23 mouse cellular contexts compared by ENCODE assay signal in the genomic region with DNA sequence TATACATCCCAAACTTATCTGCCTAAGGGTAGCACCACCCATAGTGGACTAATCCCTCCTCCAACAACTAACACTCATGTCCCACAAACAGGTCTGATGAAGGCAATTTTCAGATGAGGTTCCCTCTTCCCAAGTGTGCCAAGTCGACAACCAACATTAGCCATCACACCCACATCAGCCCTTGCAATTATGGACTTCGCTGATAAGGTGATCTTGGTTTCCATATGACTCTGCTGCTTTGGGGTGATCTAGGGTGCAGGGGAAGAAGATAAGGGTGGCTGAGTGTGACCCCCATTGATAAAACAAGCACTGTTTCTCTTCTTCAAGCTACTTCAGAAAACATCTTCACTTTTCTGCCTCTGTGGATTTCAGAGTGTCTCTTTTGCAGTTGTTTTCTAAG.
A peak's percentile ranks its signal among the peaks of the same experiment; 100 is the strongest.
DNase-seq lines count a peak whose midpoint lies in the region; ATAC-seq and TF ChIP-seq lines count a peak whose summit lies in the region.
"Had no signal": no experiment of that assay in that cellular context is flagged by ENCODE, and none has a peak within 500 bp of the region (broad histone marks: within the 10 kb centered on the region; RNA-seq: fewer than 3 reads in every experiment).

No protein-coding gene starts in this region.

- H3K9me3 ChIP-seq in G1E (replicated peaks) = peaks cover 4% of the 10 kb centered on the region; the same call in 1 of the 2 replicates
- H3K9me3 ChIP-seq in intestine, embryonic 16.5 days (ENCODE audit: control insufficient read depth, low read length) = no peaks in the 10 kb centered on the region
- H3K9me3 ChIP-seq in liver, embryonic 15.5 days (replicated peaks) = no peaks in the 10 kb centered on the region
- H3K9me3 ChIP-seq in hindbrain, embryonic 11.5 days (ENCODE audit: control insufficient read depth, low read length) = no peaks in the 10 kb centered on the region
- H3K9me3 ChIP-seq in forebrain, postnatal 0 days (ENCODE audit: low read length) = no peaks in the 10 kb centered on the region
- H3K9me3 ChIP-seq: midbrain, embryonic 10.5 days had no signal

- H3K4me1 ChIP-seq in G1E (ENCODE audit: insufficient read depth, low read depth, low read length) = peaks cover 57% of the 10 kb centered on the region
- no peaks in the 10 kb centered on the region for H3K4me1 ChIP-seq in intestine, embryonic 16.5 days (ENCODE audit: control insufficient read depth, insufficient read depth, low read length)
- peaks cover 60% of the 10 kb centered on the region for H3K4me1 ChIP-seq in liver, embryonic 15.5 days (replicated peaks)
- H3K4me1 ChIP-seq in hindbrain, embryonic 11.5 days (replicated peaks; ENCODE audit: control insufficient read depth, insufficient read depth, low read length) = no peaks in the 10 kb centered on the region
- no peaks in the 10 kb centered on the region for H3K4me1 ChIP-seq in forebrain, postnatal 0 days (ENCODE audit: insufficient read depth)

- no peak for TF ChIP-seq CTCF in G1E (IDR thresholded peaks at IDR 0.05; ENCODE audit: low read depth, low read length)
- TF ChIP-seq CTCF in forebrain, postnatal 0 days (IDR thresholded peaks at IDR 0.05; ENCODE audit: low read depth) = no peak

- H3K27me3 ChIP-seq in G1E (ENCODE audit: insufficient read depth, low read length) = no peaks in the 10 kb centered on the region
- H3K27me3 ChIP-seq in intestine, embryonic 16.5 days (replicated peaks; ENCODE audit: control insufficient read depth, insufficient read depth, low read length) = no peaks in the 10 kb centered on the region
- no peaks in the 10 kb centered on the region for H3K27me3 ChIP-seq in liver, embryonic 15.5 days
- H3K27me3 ChIP-seq in hindbrain, embryonic 11.5 days (ENCODE audit: control insufficient read depth, insufficient read depth, low read length) = no peaks in the 10 kb centered on the region
- no peaks in the 10 kb centered on the region for H3K27me3 ChIP-seq in forebrain, postnatal 0 days (ENCODE audit: insufficient read depth, low read length)

- no peak overlapping the region for H3K9ac ChIP-seq in intestine, embryonic 16.5 days (ENCODE audit: low read depth, low read length)
- peak overlapping the region; percentile 8; the same call in 1 of the 2 replicates for H3K9ac ChIP-seq in liver, embryonic 15.5 days
- no peak overlapping the region for H3K9ac ChIP-seq in hindbrain, embryonic 11.5 days (ENCODE audit: low read depth, low read length)
- no peak overlapping the region for H3K9ac ChIP-seq in forebrain, postnatal 0 days

- no peak overlapping the region; the same call in 1 of the 2 replicates for H3K4me3 ChIP-seq in G1E (ENCODE audit: low read depth, low read length)
- H3K4me3 ChIP-seq in intestine, embryonic 16.5 days (ENCODE audit: low read length) = no peak overlapping the region
- 0 out of 2 replicates have a peak overlapping the region, but pooled peaks have one; percentile 23 for H3K4me3 ChIP-seq in liver, embryonic 15.5 days (replicated peaks)
- no peak overlapping the region for H3K4me3 ChIP-seq in hindbrain, embryonic 11.5 days (ENCODE audit: low read depth, low read length)
- H3K4me3 ChIP-seq in forebrain, postnatal 0 days (ENCODE audit: low read depth, low read length) = no peak overlapping the region
- H3K4me3 ChIP-seq: layer of hippocampus, adult 2 months; midbrain, embryonic 10.5 days; myocyte had no signal

- H3K27ac ChIP-seq in intestine, embryonic 16.5 days (ENCODE audit: low read length) = no peak overlapping the region
- peak overlapping the region; percentile 92 for H3K27ac ChIP-seq in liver, embryonic 15.5 days (replicated peaks)
- no peak overlapping the region for H3K27ac ChIP-seq in hindbrain, embryonic 11.5 days (ENCODE audit: low read depth, low read length)
- H3K27ac ChIP-seq in forebrain, postnatal 0 days (ENCODE audit: low read depth, low read length) = no peak overlapping the region
- H3K27ac ChIP-seq: kidney, postnatal 0 days; layer of hippocampus, adult 2 months; midbrain, embryonic 10.5 days had no signal

- H3K4me2 ChIP-seq in intestine, embryonic 16.5 days (ENCODE audit: low read depth, low read length) = no peak overlapping the region
- peak overlapping the region; percentile 59 for H3K4me2 ChIP-seq in liver, embryonic 15.5 days
- H3K4me2 ChIP-seq in hindbrain, embryonic 11.5 days (replicated peaks; ENCODE audit: low read depth, low read length) = no peak overlapping the region
- H3K4me2 ChIP-seq in forebrain, postnatal 0 days (ENCODE audit: low read depth) = no peak overlapping the region
- H3K4me2 ChIP-seq: heart, embryonic 11.5 days had no signal

- WGBS in intestine, embryonic 16.5 days = 83% methylated on average over 2 of the region's 2 CpGs
- 13% methylated on average over 2 of the region's 2 CpGs for WGBS in liver, embryonic 15.5 days (ENCODE audit: insufficient replicate concordance)
- 88% methylated on average over 2 of the region's 2 CpGs for WGBS in hindbrain, embryonic 11.5 days
- 90% methylated on average over 2 of the region's 2 CpGs for WGBS in forebrain, postnatal 0 days

- no peaks in the 10 kb centered on the region for H3K36me3 ChIP-seq in G1E (replicated peaks)
- H3K36me3 ChIP-seq in intestine, embryonic 16.5 days (ENCODE audit: control insufficient read depth, insufficient read depth, low read length) = no peaks in the 10 kb centered on the region
- H3K36me3 ChIP-seq in liver, embryonic 15.5 days (replicated peaks) = no peaks in the 10 kb centered on the region
- H3K36me3 ChIP-seq in hindbrain, embryonic 11.5 days (ENCODE audit: control insufficient read depth, insufficient read depth, low read length) = no peaks in the 10 kb centered on the region
- H3K36me3 ChIP-seq in forebrain, postnatal 0 days (ENCODE audit: insufficient read depth) = no peaks in the 10 kb centered on the region
- H3K36me3 ChIP-seq: midbrain, embryonic 10.5 days had no signal

- peak; percentile 95 for ATAC-seq in G1E (ENCODE audit: extremely low read depth, insufficient number of reproducible peaks, low FRiP score, poor library complexity, severe bottlenecking)
- peak; percentile 64; the same call in 1 of the 2 replicates for ATAC-seq in intestine, embryonic 16.5 days
- peak; percentile 92 for ATAC-seq in liver, embryonic 15.5 days (ENCODE audit: insufficient read depth)
- no peak for ATAC-seq in hindbrain, embryonic 11.5 days (ENCODE audit: low FRiP score)
- no peak for ATAC-seq in forebrain, postnatal 0 days
- ATAC-seq: forebrain, embryonic 14.5 days; hindbrain, embryonic 16.5 days; midbrain, embryonic 16.5 days had no signal

- peak; percentile 62 for DNase-seq in G1E (ENCODE audit: low spot score)
- peak; percentile 63 for DNase-seq in c-Kit-negative CD71-positive TER-119-positive erythroid progenitor cells, embryonic 14.5 days (ENCODE audit: low read depth, low spot score)
- no peak for DNase-seq in lung, postnatal 25 days (ENCODE audit: low spot score)
- no peak for DNase-seq in hindbrain, embryonic 11.5 days (ENCODE audit: low spot score)
- DNase-seq in forebrain, postnatal 0 days = no peak
- no peak for DNase-seq in kidney, postnatal 36 days
- DNase-seq: adrenal gland, postnatal 25 days; cerebellum, adult 11-12 months; cerebellum, postnatal 10 days; kidney, adult 18-20 months; lung, adult 18-20 months; lung, postnatal 14 days; right cerebral cortex, adult 18-20 months had no signal

Comparison
In these comparisons a context has a peak if more than half of its experiments do, and no peak if none do; other contexts are left out.
1. ATAC-seq: peak in G1E (single experiment), intestine, embryonic 16.5 days (single experiment) and liver, embryonic 15.5 days (single experiment); none in hindbrain, embryonic 11.5 days (single experiment) and forebrain, postnatal 0 days (single experiment).
2. DNase-seq: peak in G1E (single experiment) and c-Kit-negative CD71-positive TER-119-positive erythroid progenitor cells, embryonic 14.5 days (single experiment); none in lung, postnatal 25 days (single experiment), hindbrain, embryonic 11.5 days (single experiment), forebrain, postnatal 0 days (single experiment) and kidney, postnatal 36 days (0 of 2).